In the genomic region with DNA sequence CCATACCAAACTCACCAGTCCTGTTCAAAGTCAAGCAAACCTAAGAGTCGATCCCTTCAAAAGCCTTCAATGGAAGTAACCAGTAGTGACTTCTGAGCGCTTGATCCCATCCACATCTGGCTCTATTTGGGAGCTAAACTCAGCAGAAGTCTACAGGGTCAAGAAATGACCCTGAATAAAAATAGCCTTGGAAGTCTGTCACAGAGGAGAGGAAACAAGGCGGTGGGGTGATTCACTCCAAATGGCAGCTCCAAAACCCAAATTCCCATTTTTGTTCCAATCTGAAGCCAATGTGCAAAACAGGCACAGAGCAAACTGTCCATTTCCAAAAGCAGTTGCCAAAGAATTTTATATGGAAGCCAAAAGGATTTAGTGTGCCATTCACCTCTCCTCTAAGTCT, we compare ENCODE assay signal across 25 mouse cellular contexts. TPM values are rescaled to one million over a fixed set of nuclear protein-coding genes. Genes with fewer than 3 reads are reported as not detected.
DNase-seq lines count a peak whose midpoint lies in the region; ATAC-seq and TF ChIP-seq lines count a peak whose summit lies in the region.
"Had no signal": no experiment of that assay in that cellular context is flagged by ENCODE, and none has a peak within 500 bp of the region (broad histone marks: within the 10 kb centered on the region; RNA-seq: fewer than 3 reads in every experiment).

No protein-coding gene starts in this region.

- no peak for TF ChIP-seq CTCF in lung, postnatal 0 days (IDR thresholded peaks at IDR 0.05)
- no peak for TF ChIP-seq CTCF in embryonic fibroblast, embryonic 13.5 days (IDR thresholded peaks at IDR 0.05; ENCODE audit: borderline replicate concordance, insufficient read depth, low read length)

- no peak for ATAC-seq in lung, postnatal 0 days
- ATAC-seq: CD4-positive, CD25-positive, alpha-beta regulatory T cell, adult 4 months; forebrain, embryonic 13.5 days; midbrain, embryonic 13.5 days had no signal

- no peaks in the 10 kb centered on the region for H3K27me3 ChIP-seq in heart, embryonic 10.5 days (ENCODE audit: insufficient read depth, poor library complexity, severe bottlenecking)
- no peaks in the 10 kb centered on the region for H3K27me3 ChIP-seq in lung, postnatal 0 days (replicated peaks; ENCODE audit: insufficient read depth, low read length)
- H3K27me3 ChIP-seq: embryonic facial prominence, embryonic 12.5 days; forebrain, embryonic 13.5 days; hindbrain, embryonic 15.5 days; midbrain, embryonic 13.5 days; stomach, embryonic 15.5 days had no signal

- H3K4me3 ChIP-seq in heart, embryonic 10.5 days, result no peak overlapping the region
- H3K4me3 ChIP-seq in lung, postnatal 0 days (ENCODE audit: low read depth, low read length), result no peak overlapping the region
- no peak overlapping the region for H3K4me3 ChIP-seq in embryonic fibroblast, embryonic 13.5 days (ENCODE audit: insufficient read depth, low read length)
- H3K4me3 ChIP-seq: embryonic facial prominence, embryonic 12.5 days; erythroblast, embryonic 14.5 days; forebrain, embryonic 13.5 days; hindbrain, embryonic 15.5 days; limb, embryonic 13.5 days; liver, embryonic 13.5 days; megakaryocyte, embryonic 14.5 days; midbrain, embryonic 13.5 days; stomach, embryonic 15.5 days had no signal

- TF ChIP-seq POLR2A in embryonic fibroblast, embryonic 13.5 days (IDR thresholded peaks at IDR 0.05; ENCODE audit: low read depth, low read length), result no peak

- H3K36me3 ChIP-seq in heart, embryonic 10.5 days, result no peaks in the 10 kb centered on the region
- no peaks in the 10 kb centered on the region for H3K36me3 ChIP-seq in lung, postnatal 0 days (ENCODE audit: insufficient read depth, low read length)
- H3K36me3 ChIP-seq: embryonic facial prominence, embryonic 12.5 days; hindbrain, embryonic 15.5 days; limb, embryonic 13.5 days; liver, embryonic 13.5 days; midbrain, embryonic 13.5 days; stomach, embryonic 15.5 days had no signal

- H3K4me1 ChIP-seq in heart, embryonic 10.5 days, result peaks cover 13% of the 10 kb centered on the region
- H3K4me1 ChIP-seq in lung, postnatal 0 days (ENCODE audit: insufficient read depth, low read depth, low read length), result peaks cover 15% of the 10 kb centered on the region
- peaks cover 16% of the 10 kb centered on the region for H3K4me1 ChIP-seq in embryonic fibroblast, embryonic 13.5 days (ENCODE audit: control insufficient read depth, insufficient read depth, low read length)
- H3K4me1 ChIP-seq: embryonic facial prominence, embryonic 12.5 days; forebrain, embryonic 13.5 days; hindbrain, embryonic 15.5 days; megakaryocyte, embryonic 14.5 days; midbrain, embryonic 13.5 days had no signal

- no peak overlapping the region for H3K4me2 ChIP-seq in lung, postnatal 0 days (replicated peaks; ENCODE audit: low read depth, low read length)
- H3K4me2 ChIP-seq: embryonic facial prominence, embryonic 12.5 days; forebrain, embryonic 13.5 days; hindbrain, embryonic 15.5 days; limb, embryonic 13.5 days; liver, embryonic 13.5 days; lung, embryonic 14.5 days; midbrain, embryonic 13.5 days; stomach, embryonic 15.5 days had no signal

- peak; percentile 59 for DNase-seq in adrenal gland, adult 2 months
- DNase-seq in adrenal gland, postnatal 4 days (ENCODE audit: low spot score in 2 of 2), result no peak
- peak; percentile 22 for DNase-seq in heart, adult 8-10 months (ENCODE audit: low spot score)
- no peak for DNase-seq in heart, embryonic 10.5 days (ENCODE audit: low spot score)
- DNase-seq in lung, postnatal 0 days (ENCODE audit: low spot score), result no peak
- DNase-seq in lung, postnatal 4 days, result no peak
- DNase-seq in thymus, postnatal 0 days (ENCODE audit: low spot score), result no peak
- DNase-seq: cerebellum, adult 11-12 months; cerebellum, postnatal 14 days; layer of hippocampus, adult 9-11 months; liver, embryonic 13.5 days; lung, embryonic 14.5 days; thymus, adult 2 months had no signal

- 85% methylated on average over 3 of the region's 3 CpGs for WGBS in heart, embryonic 10.5 days
- 70% methylated on average over 3 of the region's 3 CpGs for WGBS in lung, postnatal 0 days

- no peaks in the 10 kb centered on the region for H3K9me3 ChIP-seq in heart, embryonic 10.5 days
- no peaks in the 10 kb centered on the region for H3K9me3 ChIP-seq in lung, postnatal 0 days (ENCODE audit: low read length)
- H3K9me3 ChIP-seq: embryonic facial prominence, embryonic 12.5 days; forebrain, embryonic 13.5 days; hindbrain, embryonic 15.5 days; limb, embryonic 13.5 days; liver, embryonic 13.5 days; megakaryocyte, embryonic 14.5 days; midbrain, embryonic 13.5 days; stomach, embryonic 15.5 days had no signal

- TF ChIP-seq EP300 in lung, postnatal 0 days (IDR thresholded peaks at IDR 0.05), result no peak

- no peak overlapping the region for H3K27ac ChIP-seq in heart, embryonic 10.5 days
- H3K27ac ChIP-seq in lung, postnatal 0 days (ENCODE audit: low read length), result peak overlapping the region; percentile 22
- peak overlapping the region; percentile 88 for H3K27ac ChIP-seq in embryonic fibroblast, embryonic 13.5 days (ENCODE audit: insufficient read depth, low read length)
- H3K27ac ChIP-seq: embryonic facial prominence, embryonic 12.5 days; forebrain, embryonic 13.5 days; hindbrain, embryonic 15.5 days; limb, embryonic 13.5 days; liver, embryonic 13.5 days; midbrain, embryonic 13.5 days; stomach, embryonic 15.5 days had no signal

- no peak overlapping the region for H3K9ac ChIP-seq in lung, postnatal 0 days (replicated peaks; ENCODE audit: low read depth)
- H3K9ac ChIP-seq: embryonic facial prominence, embryonic 12.5 days; forebrain, embryonic 13.5 days; hindbrain, embryonic 15.5 days; limb, embryonic 13.5 days; liver, embryonic 13.5 days; lung, embryonic 14.5 days; midbrain, embryonic 13.5 days; stomach, embryonic 15.5 days had no signal

RNA-seq across cellular contexts. Expression of gene Myo1d, which starts 8.6 kb away (rescaled TPM):
- 10 to 100 TPM; 63.8 to 87.9 TPM for total RNA-seq in adrenal gland, adult 2 months (2021)
- 47.2 and 70.7 TPM in 2 replicates for polyA plus RNA-seq in adrenal gland, adult 2 months (2012; rRNA removed)
- 10 to 100 TPM; 34.4 to 41.9 TPM for total RNA-seq in adrenal gland, postnatal 4 days (2021)
- total RNA-seq in heart, adult 8-10 months (2022), result 10 to 100 TPM in 1 of 4 experiments, 1 to 10 TPM in 3; 7.4 to 10.4 (median 9.5) TPM
- 7.3 and 8.1 TPM in 2 replicates for polyA plus RNA-seq in heart, embryonic 10.5 days (2016; fragmentation: Nextera tagmentation; extraction: Ambion mirVana)
- 26.4 and 29.6 TPM in 2 replicates for polyA plus RNA-seq in lung, postnatal 0 days (2015; fragmentation: Nextera tagmentation; extraction: Ambion mirVana)
- 29.5 and 30.6 TPM in 2 replicates for polyA plus RNA-seq in embryonic fibroblast, embryonic 13.5 days (2011; ENCODE audit: insufficient read length, low read depth, missing spikeins)
- polyA plus RNA-seq in thymus, postnatal 0 days (2015; fragmentation: Nextera tagmentation; extraction: Ambion mirVana), result 2.5 and 2.8 TPM in 2 replicates

RNA-seq across cellular contexts. Expression of gene Tmem98, which starts 38.8 kb away (rescaled TPM):
- total RNA-seq in adrenal gland, adult 2 months (2021), result 10 to 100 TPM; 39.6 to 73.2 TPM
- 76.9 and 108 TPM in 2 replicates for polyA plus RNA-seq in adrenal gland, adult 2 months (2012; rRNA removed)
- total RNA-seq in adrenal gland, postnatal 4 days (2021), result 10 to 100 TPM; 52.7 to 53.2 TPM
- 10 to 100 TPM; 12.3 to 14.2 (median 12.8) TPM for total RNA-seq in heart, adult 8-10 months (2022)
- polyA plus RNA-seq in heart, embryonic 10.5 days (2016; fragmentation: Nextera tagmentation; extraction: Ambion mirVana), result 109 and 151 TPM in 2 replicates
- polyA plus RNA-seq in lung, postnatal 0 days (2015; fragmentation: Nextera tagmentation; extraction: Ambion mirVana), result 72.1 and 82.0 TPM in 2 replicates
- polyA plus RNA-seq in embryonic fibroblast, embryonic 13.5 days (2011; ENCODE audit: insufficient read length, low read depth, missing spikeins), result 38.3 and 43.1 TPM in 2 replicates
- 6.5 and 7.2 TPM in 2 replicates for polyA plus RNA-seq in thymus, postnatal 0 days (2015; fragmentation: Nextera tagmentation; extraction: Ambion mirVana)
- total RNA-seq: monocyte, adult 5-6 weeks; neutrophil, adult 5-6 weeks had no signal
- polyA plus RNA-seq: CD4-positive, CD25-positive, alpha-beta regulatory T cell, adult 4 months; erythroblast, embryonic 14.5 days had no signal

Comparison
In these comparisons a context has a peak if more than half of its experiments do, and no peak if none do; other contexts are left out.
1. DNase-seq: peak in adrenal gland, adult 2 months (single experiment) and heart, adult 8-10 months (single experiment); none in adrenal gland, postnatal 4 days (0 of 2), heart, embryonic 10.5 days (single experiment), lung, postnatal 0 days (single experiment), lung, postnatal 4 days (0 of 2) and thymus, postnatal 0 days (single experiment).